Mouse (Mus musculus) liver, postnatal 0 days (tissue): ENCODE data around the gene Abcc12.

ENCODE experiments used
- CTCF ChIP-seq: sonication (generic); IDR thresholded peaks from 2 replicates; pipeline ENCODE4 v1.5.1; 2016; ENCODE audit warnings: antibody characterized with exemption, low read depth
- EP300 ChIP-seq: IDR thresholded peaks from 2 replicates; pipeline ENCODE4 v1.6.1; 2016; ENCODE audit warnings: antibody characterized with exemption, low read depth, mild to moderate bottlenecking

- TF ChIP-seq CTCF, result no peak
- no peak for TF ChIP-seq EP300
Measured at GRCm38 (mm10) chr8:86443744-86444143, 136.7 kb downstream of the Abcc12 start.
